ENCODE assay signal across 7 mouse cellular contexts in genomic region chr4:127015294-127015993, GRCm38 (mm10). TPM values are rescaled to one million over a fixed set of nuclear protein-coding genes. Genes with fewer than 3 reads are reported as not detected.
DNase-seq lines count a peak whose midpoint lies in the region; ATAC-seq lines count a peak whose summit lies in the region.
"Not testable (repeated sequence)": the region's sequence is repeated elsewhere in the genome, so short reads cannot be mapped to it uniquely, and the experiment has no call there.

No protein-coding gene starts in this region.

- H3K27ac ChIP-seq in embryonic facial prominence, embryonic 14.5 days (replicated peaks; ENCODE audit: low read depth, low read length): peak overlapping the region; percentile 52
- H3K27ac ChIP-seq in limb, embryonic 13.5 days: not testable (repeated sequence)
- H3K27ac ChIP-seq in midbrain, embryonic 16.5 days (ENCODE audit: low read length): peak overlapping the region; percentile 53; the same call in 1 of the 2 replicates

- H3K9me3 ChIP-seq in embryonic facial prominence, embryonic 14.5 days (ENCODE audit: control insufficient read depth, low read length); limb, embryonic 13.5 days; midbrain, embryonic 16.5 days (replicated peaks; ENCODE audit: control insufficient read depth, low read length, poor library complexity, severe bottlenecking): not testable (repeated sequence)

- not testable (repeated sequence) for H3K9ac ChIP-seq in embryonic facial prominence, embryonic 14.5 days (ENCODE audit: low read depth, low read length); limb, embryonic 13.5 days; midbrain, embryonic 16.5 days (ENCODE audit: low read depth, low read length)

- H3K27me3 ChIP-seq in embryonic facial prominence, embryonic 14.5 days (replicated peaks; ENCODE audit: control insufficient read depth, insufficient read depth, low read length); limb, embryonic 13.5 days; midbrain, embryonic 16.5 days (ENCODE audit: control insufficient read depth, insufficient read depth, low read depth, low read length): not testable (repeated sequence)

- not testable (repeated sequence) for H3K4me1 ChIP-seq in embryonic facial prominence, embryonic 14.5 days (ENCODE audit: control insufficient read depth, insufficient read depth, low read length); limb, embryonic 13.5 days; midbrain, embryonic 16.5 days (ENCODE audit: control insufficient read depth, insufficient read depth, low read length)

- not testable (repeated sequence) for H3K36me3 ChIP-seq in embryonic facial prominence, embryonic 14.5 days (ENCODE audit: control insufficient read depth, insufficient read depth, low read length); limb, embryonic 13.5 days; midbrain, embryonic 16.5 days (ENCODE audit: control insufficient read depth, insufficient read depth, low read length)

- 10% methylated on average over 14 of the region's 26 CpGs for WGBS in embryonic facial prominence, embryonic 14.5 days
- WGBS in limb, embryonic 13.5 days: 21% methylated on average over 14 of the region's 26 CpGs
- WGBS in midbrain, embryonic 16.5 days: 14% methylated on average over 14 of the region's 26 CpGs

- peak overlapping the region; percentile 41 for H3K4me2 ChIP-seq in embryonic facial prominence, embryonic 14.5 days (ENCODE audit: low read depth, low read length)
- peak overlapping the region; percentile 44; the same call in 1 of the 2 replicates for H3K4me2 ChIP-seq in limb, embryonic 13.5 days (replicated peaks)
- H3K4me2 ChIP-seq in midbrain, embryonic 16.5 days (ENCODE audit: low read length): peak overlapping the region; percentile 46

- peak; percentile 95 for ATAC-seq in embryonic facial prominence, embryonic 14.5 days (ENCODE audit: low read depth)
- ATAC-seq in limb, embryonic 13.5 days (ENCODE audit: low FRiP score, low read depth): peak; percentile 87
- peak; percentile 93 for ATAC-seq in midbrain, embryonic 16.5 days

- H3K4me3 ChIP-seq in embryonic facial prominence, embryonic 14.5 days (ENCODE audit: low read depth, low read length): peak overlapping the region; percentile 32
- H3K4me3 ChIP-seq in limb, embryonic 13.5 days: peak overlapping the region; percentile 33
- peak overlapping the region; percentile 31 for H3K4me3 ChIP-seq in midbrain, embryonic 16.5 days (ENCODE audit: low read depth, low read length)

- DNase-seq in adrenal gland, postnatal 36 days: peak; percentile 83 to 86
- DNase-seq in embryonic facial prominence, embryonic 14.5 days (ENCODE audit: low spot score): peak; percentile 84
- peak; percentile 86 for DNase-seq in heart, adult 8-10 months (ENCODE audit: low spot score)
- peak; percentile 95 for DNase-seq in kidney, adult 9 months
- peak; percentile 79 to 87 for DNase-seq in spleen, postnatal 10 days (ENCODE audit: low spot score in 2 of 2)

RNA-seq across cellular contexts. Expression of gene Sfpq, which starts 5.7 kb away (rescaled TPM):
- 100 to 1,000 TPM; 145 to 225 TPM for total RNA-seq in adrenal gland, postnatal 36 days (2021)
- 92.4 and 105 TPM in 2 replicates for polyA plus RNA-seq in embryonic facial prominence, embryonic 14.5 days (2014; fragmentation: Nextera tagmentation; extraction: Ambion mirVana)
- 10 to 100 TPM; 60.3 to 71.5 (median 62.8) TPM for total RNA-seq in heart, adult 8-10 months (2022)
- polyA plus RNA-seq in limb, embryonic 13.5 days (2015; fragmentation: Nextera tagmentation; extraction: Ambion mirVana): 100.0 and 105 TPM in 2 replicates
- 56.4 and 63.4 TPM in 2 replicates for polyA plus RNA-seq in midbrain, embryonic 16.5 days (2015; fragmentation: Nextera tagmentation; extraction: Ambion mirVana)

RNA-seq across cellular contexts. Expression of gene Zmym1, which starts 45.5 kb away (rescaled TPM):
- 1 to 10 TPM; 7.7 to 7.8 TPM for total RNA-seq in adrenal gland, postnatal 36 days (2021)
- 20.7 and 23.1 TPM in 2 replicates for polyA plus RNA-seq in embryonic facial prominence, embryonic 14.5 days (2014; fragmentation: Nextera tagmentation; extraction: Ambion mirVana)
- 1 to 10 TPM; 3.6 to 7.3 (median 5.7) TPM for total RNA-seq in heart, adult 8-10 months (2022)
- 22.1 and 24.5 TPM in 2 replicates for polyA plus RNA-seq in limb, embryonic 13.5 days (2015; fragmentation: Nextera tagmentation; extraction: Ambion mirVana)
- polyA plus RNA-seq in midbrain, embryonic 16.5 days (2015; fragmentation: Nextera tagmentation; extraction: Ambion mirVana): 31.5 and 32.5 TPM in 2 replicates

RNA-seq across cellular contexts. Expression of gene Zmym4, which starts 47.5 kb away (rescaled TPM):
- total RNA-seq in adrenal gland, postnatal 36 days (2021): 10 to 100 TPM; 42.9 to 46.7 TPM
- 19.5 and 20.9 TPM in 2 replicates for polyA plus RNA-seq in embryonic facial prominence, embryonic 14.5 days (2014; fragmentation: Nextera tagmentation; extraction: Ambion mirVana)
- 10 to 100 TPM; 17.8 to 24.4 (median 22.4) TPM for total RNA-seq in heart, adult 8-10 months (2022)
- polyA plus RNA-seq in limb, embryonic 13.5 days (2015; fragmentation: Nextera tagmentation; extraction: Ambion mirVana): 27.8 and 31.0 TPM in 2 replicates
- polyA plus RNA-seq in midbrain, embryonic 16.5 days (2015; fragmentation: Nextera tagmentation; extraction: Ambion mirVana): 27.8 and 28.5 TPM in 2 replicates
